Mouse (Mus musculus): ENCODE data around the gene Prkcq.

Gene Prkcq

GRCm38 (mm10) chr2:11186586-11186985 is 14.7 kb downstream of the Prkcq start:
- no peak for DNase-seq (ENCODE audit: low spot score)

GRCm38 (mm10) chr2:11187166-11187565 is 15.3 kb downstream of the Prkcq start:
- no peak for DNase-seq (ENCODE audit: low spot score)

- no peak for DNase-seq (ENCODE audit: low spot score)
Measured at GRCm38 (mm10) chr2:11188279-11188678, 16.4 kb downstream of the Prkcq start.

- no peak for DNase-seq (ENCODE audit: low spot score)
Measured at GRCm38 (mm10) chr2:11189150-11189767, 17.4 kb downstream of the Prkcq start.

GRCm38 (mm10) chr2:11192281-11193098 is 20.6 kb downstream of the Prkcq start:
- DNase-seq (ENCODE audit: low spot score): no peak

- no peak for DNase-seq (ENCODE audit: low spot score)
Measured at GRCm38 (mm10) chr2:11193099-11193618, 21.3 kb downstream of the Prkcq start.

- no peak for DNase-seq (ENCODE audit: low spot score)
Measured at GRCm38 (mm10) chr2:11194732-11195340, 22.9 kb downstream of the Prkcq start.

- no peak for DNase-seq (ENCODE audit: low spot score)
Measured at GRCm38 (mm10) chr2:11196071-11196470, 24.2 kb downstream of the Prkcq start.

GRCm38 (mm10) chr2:11196952-11197559 is 25.1 kb downstream of the Prkcq start:
- DNase-seq (ENCODE audit: low spot score): no peak

GRCm38 (mm10) chr2:11199624-11200023 is 27.7 kb downstream of the Prkcq start:
- DNase-seq (ENCODE audit: low spot score): no peak

GRCm38 (mm10) chr2:11202841-11203240 is 30.9 kb downstream of the Prkcq start:
- no peak for DNase-seq (ENCODE audit: low spot score)

- no peak for DNase-seq (ENCODE audit: low spot score)
Measured at GRCm38 (mm10) chr2:11203261-11203660, 31.4 kb downstream of the Prkcq start.

- DNase-seq (ENCODE audit: low spot score): no peak
Measured at GRCm38 (mm10) chr2:11204232-11204631, 32.3 kb downstream of the Prkcq start.

- no peak for DNase-seq (ENCODE audit: low spot score)
Measured at GRCm38 (mm10) chr2:11204961-11205360, 33.1 kb downstream of the Prkcq start.

GRCm38 (mm10) chr2:11205720-11206119 is 33.8 kb downstream of the Prkcq start:
- DNase-seq (ENCODE audit: low spot score): no peak

- DNase-seq (ENCODE audit: low spot score): no peak
Measured at GRCm38 (mm10) chr2:11208263-11208662, 36.4 kb downstream of the Prkcq start.

GRCm38 (mm10) chr2:11209335-11209734 is 37.4 kb downstream of the Prkcq start:
- no peak for DNase-seq (ENCODE audit: low spot score)

GRCm38 (mm10) chr2:11210241-11210916 is 38.5 kb downstream of the Prkcq start:
- no peak for DNase-seq (ENCODE audit: low spot score)

- no peak for DNase-seq (ENCODE audit: low spot score)
Measured at GRCm38 (mm10) chr2:11211961-11212562, 40.2 kb downstream of the Prkcq start.

GRCm38 (mm10) chr2:11216421-11216820 is 44.5 kb downstream of the Prkcq start:
- DNase-seq (ENCODE audit: low spot score): no peak

GRCm38 (mm10) chr2:11216847-11217246 is 44.9 kb downstream of the Prkcq start:
- no peak for DNase-seq (ENCODE audit: low spot score)

All from c-Kit-positive CD71-positive TER-119-positive erythroid progenitor cells, embryonic 14.5 days (primary cell).